Mouse (Mus musculus): ENCODE results near the gene Gm6588. TPM values are rescaled to one million over a fixed set of nuclear protein-coding genes. Genes with fewer than 3 reads are reported as not detected.
A peak's percentile ranks its signal among the peaks of the same experiment; 100 is the strongest.

Gm6588 gene
- polyA plus RNA-seq, 1 experiment from 2014 or later, result 0.26 TPM

GRCm38 (mm10) chr5:112418023-112418422 is 31.2 kb upstream of the Gm6588 start:
- no peak overlapping the region for H3K9ac ChIP-seq (replicated peaks; ENCODE audit: low read length)
- no peak for DNase-seq
- H3K4me1 ChIP-seq (ENCODE audit: control insufficient read depth, insufficient read depth, low read length), result peaks cover 20% of the 10 kb centered on the region
- peaks cover 18% of the 10 kb centered on the region for H3K36me3 ChIP-seq (ENCODE audit: control insufficient read depth, insufficient read depth, low read length)
- no peaks in the 10 kb centered on the region for H3K9me3 ChIP-seq (ENCODE audit: control insufficient read depth, low read length)
- H3K27ac ChIP-seq (replicated peaks; ENCODE audit: low read depth, low read length), result 0 out of 2 replicates have a peak overlapping the region, but pooled peaks have one; percentile 45
- 37% methylated on average over 4 of the region's 4 CpGs for WGBS
- peaks cover 24% of the 10 kb centered on the region; the same call in 1 of the 2 replicates for H3K27me3 ChIP-seq (ENCODE audit: control insufficient read depth, insufficient read depth, low read length)
- no peak overlapping the region for H3K4me3 ChIP-seq (replicated peaks; ENCODE audit: low read depth, low read length)
- ATAC-seq (ENCODE audit: low FRiP score, low TSS enrichment), result no peak
- H3K4me2 ChIP-seq (ENCODE audit: low read length), result no peak overlapping the region

- Histone ChIP-seq H3K4me3 (replicated peaks; ENCODE audit: low read depth, low read length) (no peak overlapping the region), H3K9ac (replicated peaks; ENCODE audit: low read length) (no peak overlapping the region), H3K4me1 (ENCODE audit: control insufficient read depth, insufficient read depth, low read length) (peaks cover 20% of the 10 kb centered on the region), H3K4me2 (ENCODE audit: low read length) (no peak overlapping the region), H3K36me3 (ENCODE audit: control insufficient read depth, insufficient read depth, low read length) (peaks cover 18% of the 10 kb centered on the region), H3K9me3 (ENCODE audit: control insufficient read depth, low read length) (no peaks in the 10 kb centered on the region), H3K27ac (replicated peaks; ENCODE audit: low read depth, low read length) (no peak overlapping the region), H3K27me3 (ENCODE audit: control insufficient read depth, insufficient read depth, low read length) (peaks cover 27% of the 10 kb centered on the region; the same call in 1 of the 2 replicates)
- ATAC-seq (ENCODE audit: low FRiP score, low TSS enrichment) (no peak), DNase-seq (peak; percentile 57)
- 35% methylated on average over 12 of the region's 12 CpGs for WGBS
These were observed 29.7 kb upstream of the Gm6588 start for GRCm38 (mm10) chr5:112419535-112419934.

GRCm38 (mm10) chr5:112426635-112427034 is 22.6 kb upstream of the Gm6588 start:
- no peak overlapping the region for H3K9ac ChIP-seq (replicated peaks; ENCODE audit: low read length)
- H3K4me3 ChIP-seq (replicated peaks; ENCODE audit: low read depth, low read length), result no peak overlapping the region
- H3K27ac ChIP-seq (replicated peaks; ENCODE audit: low read depth, low read length), result no peak overlapping the region
- peaks cover 3% of the 10 kb centered on the region for H3K36me3 ChIP-seq (ENCODE audit: control insufficient read depth, insufficient read depth, low read length)
- no peak overlapping the region for H3K4me2 ChIP-seq (ENCODE audit: low read length)
- no peaks in the 10 kb centered on the region for H3K4me1 ChIP-seq (ENCODE audit: control insufficient read depth, insufficient read depth, low read length)
- ATAC-seq (ENCODE audit: low FRiP score, low TSS enrichment) (no peak), DNase-seq (no peak)
- peaks cover 15% of the 10 kb centered on the region; the same call in 1 of the 2 replicates for H3K27me3 ChIP-seq (ENCODE audit: control insufficient read depth, insufficient read depth, low read length)
- no peaks in the 10 kb centered on the region for H3K9me3 ChIP-seq (ENCODE audit: control insufficient read depth, low read length)
- WGBS, result 93% methylated on average over 7 of the region's 7 CpGs

- ATAC-seq (ENCODE audit: low FRiP score, low TSS enrichment) (no peak), DNase-seq (peak; percentile 90)
- Histone ChIP-seq H3K36me3 (ENCODE audit: control insufficient read depth, insufficient read depth, low read length) (no peaks in the 10 kb centered on the region; the same call in 1 of the 2 replicates), H3K27me3 (ENCODE audit: control insufficient read depth, insufficient read depth, low read length) (peaks cover 15% of the 10 kb centered on the region; the same call in 1 of the 2 replicates), H3K9me3 (ENCODE audit: control insufficient read depth, low read length) (no peaks in the 10 kb centered on the region), H3K4me3 (replicated peaks; ENCODE audit: low read depth, low read length) (no peak overlapping the region), H3K27ac (replicated peaks; ENCODE audit: low read depth, low read length) (no peak overlapping the region), H3K4me1 (ENCODE audit: control insufficient read depth, insufficient read depth, low read length) (no peaks in the 10 kb centered on the region), H3K4me2 (ENCODE audit: low read length) (no peak overlapping the region), H3K9ac (replicated peaks; ENCODE audit: low read length) (no peak overlapping the region)
- 28% methylated on average over 2 of the region's 2 CpGs for WGBS
These were observed 21.9 kb upstream of the Gm6588 start for GRCm38 (mm10) chr5:112427283-112427682.

GRCm38 (mm10) chr5:112428944-112429343 is 20.3 kb upstream of the Gm6588 start:
- ATAC-seq (ENCODE audit: low FRiP score, low TSS enrichment), result peak; percentile 32; the same call in 1 of the 2 replicates
- peaks cover 9% of the 10 kb centered on the region; the same call in 1 of the 2 replicates for H3K27me3 ChIP-seq (ENCODE audit: control insufficient read depth, insufficient read depth, low read length)
- H3K9ac ChIP-seq (replicated peaks; ENCODE audit: low read length), result no peak overlapping the region; the same call in 1 of the 2 replicates

GRCm38 (mm10) chr5:112431120-112431775 is 18.0 kb upstream of the Gm6588 start:
- ATAC-seq (ENCODE audit: low FRiP score, low TSS enrichment), result no peak
- H3K9ac ChIP-seq (replicated peaks; ENCODE audit: low read length), result no peak overlapping the region
- H3K9me3 ChIP-seq (ENCODE audit: control insufficient read depth, low read length), result no peaks in the 10 kb centered on the region
- no peak overlapping the region for H3K27ac ChIP-seq (replicated peaks; ENCODE audit: low read depth, low read length)
- 0 out of 2 replicates have a peak, but pooled peaks cover 2% of the 10 kb centered on the region for H3K36me3 ChIP-seq (ENCODE audit: control insufficient read depth, insufficient read depth, low read length)
- no peak overlapping the region for H3K4me3 ChIP-seq (replicated peaks; ENCODE audit: low read depth, low read length)
- DNase-seq, result no peak
- peaks cover 5% of the 10 kb centered on the region; the same call in 1 of the 2 replicates for H3K27me3 ChIP-seq (ENCODE audit: control insufficient read depth, insufficient read depth, low read length)
- H3K4me1 ChIP-seq (ENCODE audit: control insufficient read depth, insufficient read depth, low read length), result peaks cover 4% of the 10 kb centered on the region
- H3K4me2 ChIP-seq (ENCODE audit: low read length), result no peak overlapping the region
- 15% methylated on average over 14 of the region's 14 CpGs for WGBS

More at GRCm38 (mm10) chr5:112428944-112429343, 20.3 kb upstream of the Gm6588 start:
- WGBS, result 11% methylated on average over 19 of the region's 19 CpGs
- Histone ChIP-seq H3K4me2 (ENCODE audit: low read length) (peak overlapping the region; percentile 37), H3K4me1 (ENCODE audit: control insufficient read depth, insufficient read depth, low read length) (peaks cover 4% of the 10 kb centered on the region), H3K27ac (replicated peaks; ENCODE audit: low read depth, low read length) (peak overlapping the region; percentile 20), H3K36me3 (ENCODE audit: control insufficient read depth, insufficient read depth, low read length) (no peaks in the 10 kb centered on the region), H3K4me3 (replicated peaks; ENCODE audit: low read depth, low read length) (no peak overlapping the region), H3K9me3 (ENCODE audit: control insufficient read depth, low read length) (no peaks in the 10 kb centered on the region)
- peak; percentile 92 for DNase-seq

- peaks cover 5% of the 10 kb centered on the region; the same call in 1 of the 2 replicates for H3K27me3 ChIP-seq (ENCODE audit: control insufficient read depth, insufficient read depth, low read length)
- DNase-seq (no peak), ATAC-seq (ENCODE audit: low FRiP score, low TSS enrichment) (no peak)
- H3K4me1 ChIP-seq (ENCODE audit: control insufficient read depth, insufficient read depth, low read length), result peaks cover 4% of the 10 kb centered on the region
- no peak overlapping the region for H3K27ac ChIP-seq (replicated peaks; ENCODE audit: low read depth, low read length)
- no peaks in the 10 kb centered on the region for H3K9me3 ChIP-seq (ENCODE audit: control insufficient read depth, low read length)
- H3K36me3 ChIP-seq (ENCODE audit: control insufficient read depth, insufficient read depth, low read length), result 0 out of 2 replicates have a peak, but pooled peaks cover 4% of the 10 kb centered on the region
- 44% methylated on average over 5 of the region's 5 CpGs for WGBS
- H3K4me2 ChIP-seq (ENCODE audit: low read length), result no peak overlapping the region
- H3K4me3 ChIP-seq (replicated peaks; ENCODE audit: low read depth, low read length), result no peak overlapping the region
- no peak overlapping the region for H3K9ac ChIP-seq (replicated peaks; ENCODE audit: low read length)
These were observed 17.2 kb upstream of the Gm6588 start for GRCm38 (mm10) chr5:112432033-112432432.

GRCm38 (mm10) chr5:112433004-112433403 is 16.2 kb upstream of the Gm6588 start:
- 1% methylated on average over 8 of the region's 8 CpGs for WGBS

More at GRCm38 (mm10) chr5:112433004-112433403, 16.2 kb upstream of the Gm6588 start:
- peak; percentile 89 for DNase-seq
- peaks cover 5% of the 10 kb centered on the region; the same call in 1 of the 2 replicates for H3K27me3 ChIP-seq (ENCODE audit: control insufficient read depth, insufficient read depth, low read length)
- H3K9ac ChIP-seq (replicated peaks; ENCODE audit: low read length), result peak overlapping the region; percentile 32
- H3K36me3 ChIP-seq (ENCODE audit: control insufficient read depth, insufficient read depth, low read length), result 0 out of 2 replicates have a peak, but pooled peaks cover 8% of the 10 kb centered on the region
- H3K27ac ChIP-seq (replicated peaks; ENCODE audit: low read depth, low read length), result peak overlapping the region; percentile 42; the same call in 1 of the 2 replicates
- H3K4me1 ChIP-seq (ENCODE audit: control insufficient read depth, insufficient read depth, low read length), result peaks cover 4% of the 10 kb centered on the region
- H3K9me3 ChIP-seq (ENCODE audit: control insufficient read depth, low read length), result no peaks in the 10 kb centered on the region
- H3K4me2 ChIP-seq (ENCODE audit: low read length), result peak overlapping the region; percentile 14; the same call in 1 of the 2 replicates
- no peak overlapping the region for H3K4me3 ChIP-seq (replicated peaks; ENCODE audit: low read depth, low read length)
- peak; percentile 14; the same call in 1 of the 2 replicates for ATAC-seq (ENCODE audit: low FRiP score, low TSS enrichment)
